Mouse (Mus musculus) hindbrain, postnatal 0 days (tissue): Measurements from ENCODE around the gene Ppfibp2. TPM values are rescaled to one million over a fixed set of nuclear protein-coding genes. Genes with fewer than 3 reads are reported as not detected.

Experiments used
- ATAC-seq: fragments of 200-750 bp; cut with Nextera tagmentation; 2 replicates; pipeline ENCODE4 v1.8.0; 2017; ENCODE audit warnings: mild to moderate bottlenecking, moderate TSS enrichment, moderate library complexity
- DNase-seq: peaks from one replicate; pipeline ENCODE4 v3.0.0-alpha.2; 2015; ENCODE audit warnings: low spot score
- H3K27ac ChIP-seq: fragments of 300-500 bp; sonication (generic); 2 replicates; pipeline ENCODE4 v1.5.1; 2014; ENCODE audit warnings: mild to moderate bottlenecking
- H3K27me3 ChIP-seq: fragments of 300-500 bp; sonication (generic); 2 replicates; pipeline ENCODE4 v1.6.1; 2014; ENCODE audit warnings: low read length, mixed read lengths; ENCODE audit not compliant: insufficient read depth
- H3K36me3 ChIP-seq: fragments of 300-500 bp; sonication (generic); 2 replicates; pipeline ENCODE4 v1.6.1; 2014; ENCODE audit warnings: low read length, mixed read lengths; ENCODE audit not compliant: insufficient read depth
- H3K4me1 ChIP-seq: fragments of 300-500 bp; sonication (generic); 2 replicates; pipeline ENCODE4 v1.6.1; 2014; ENCODE audit warnings: antibody characterized with exemption, low read length, mixed read lengths; ENCODE audit not compliant: insufficient read depth
- H3K4me2 ChIP-seq: fragments of 300-500 bp; sonication (generic); 2 replicates; pipeline ENCODE4 v1.6.1; 2014; ENCODE audit warnings: low read depth, mild to moderate bottlenecking, low read length, moderate library complexity, mixed read lengths
- H3K4me3 ChIP-seq: fragments of 300-500 bp; sonication (generic); 2 replicates; pipeline ENCODE4 v1.5.1; 2014; ENCODE audit warnings: low read length
- H3K9ac ChIP-seq: fragments of 300-500 bp; sonication (generic); replicated peaks from 2 replicates; pipeline ENCODE4 v1.6.1; 2014; ENCODE audit warnings: mild to moderate bottlenecking, low read length, moderate library complexity, mixed read lengths
- H3K9me3 ChIP-seq: fragments of 300-500 bp; sonication (generic); 2 replicates; pipeline ENCODE4 v1.6.1; 2016; ENCODE audit warnings: low read length, mixed read lengths
- CTCF ChIP-seq: IDR thresholded peaks from 2 replicates; pipeline ENCODE4 v1.5.1; 2016; ENCODE audit warnings: antibody characterized with exemption, control low read depth, low read depth
- WGBS: fragments of 180-500 bp; shearing (Covaris S2); extraction: QIAGEN DNeasy Blood & Tissue Kit; methylation state at CpG from one replicate; pipeline ENCODE4 v1.1.7; 2014; 5-methylcytosine and 5-hydroxymethylcytosine counted together
- polyA plus RNA-seq: library from polyadenylated mRNA; unstranded; fragments of >200 nt; fragmentation: Nextera tagmentation; extraction: Ambion mirVana; gene quantifications from 2 replicates; pipeline ENCODE4 v1.2.1, GENCODE M21; 2015
- total RNA-seq: library from RNA; depleted of rRNA; stranded (reverse); fragments of >200 nt; gene quantifications from 2 replicates; pipeline ENCODE4 v1.2.3, GENCODE M21; 2014

Ppfibp2 gene
- total and polyA plus RNA-seq, 2 experiments from 2014 or later: 2.3 to 3.4 TPM

- H3K4me1 ChIP-seq: no peaks in the 10 kb centered on the region
- ATAC-seq: no peak
- no peaks in the 10 kb centered on the region for H3K36me3 ChIP-seq
- no peak for TF ChIP-seq CTCF
- no peak overlapping the region for H3K4me3 ChIP-seq
- H3K9me3 ChIP-seq: no peaks in the 10 kb centered on the region
- H3K4me2 ChIP-seq: no peak overlapping the region
- no peak for DNase-seq
- WGBS: 71% methylated on average over 3 of the region's 3 CpGs
- H3K9ac ChIP-seq: no peak overlapping the region
- no peak overlapping the region for H3K27ac ChIP-seq
- H3K27me3 ChIP-seq: no peaks in the 10 kb centered on the region
Measured at GRCm38 (mm10) chr7:107624432-107624831, 29.4 kb downstream of the Ppfibp2 start.

- Histone ChIP-seq H3K27me3 (no peaks in the 10 kb centered on the region), H3K4me2 (no peak within 1 kb of the TSS), H3K4me1 (no peaks in the 10 kb centered on the region), H3K9ac (no peak within 1 kb of the TSS), H3K36me3 (no peaks in the 10 kb centered on the region), H3K9me3 (no peaks in the 10 kb centered on the region), H3K4me3 (no peak within 1 kb of the TSS), H3K27ac (no peak within 1 kb of the TSS)
- 83% methylated on average over 2 of the region's 2 CpGs for WGBS
- ATAC-seq (no peak), DNase-seq (no peak)
- TF ChIP-seq CTCF: no peak
Measured at GRCm38 (mm10) chr7:107625061-107625460, 30.1 kb downstream of the Ppfibp2 start, which contains the start of gene 5330417H12Rik. TSS of gene 5330417H12Rik (minus strand) at chr7:107625161.

GRCm38 (mm10) chr7:107625781-107626180 lies 30.8 kb downstream of the Ppfibp2 start:
- no peak for DNase-seq
- 85% methylated on average over 6 of the region's 6 CpGs for whole genome bisulfite sequencing
- ATAC-seq: no peak
- H3K27ac ChIP-seq: no peak overlapping the region
- no peaks in the 10 kb centered on the region for H3K9me3 ChIP-seq
- H3K36me3 ChIP-seq: no peaks in the 10 kb centered on the region
- H3K27me3 ChIP-seq: no peaks in the 10 kb centered on the region
- no peaks in the 10 kb centered on the region for H3K4me1 ChIP-seq
- no peak for TF ChIP-seq CTCF
- no peak overlapping the region for H3K4me3 ChIP-seq
- H3K9ac ChIP-seq: no peak overlapping the region
- no peak overlapping the region for H3K4me2 ChIP-seq

- Histone ChIP-seq H3K4me2 (no peak overlapping the region), H3K9ac (no peak overlapping the region)
Measured at GRCm38 (mm10) chr7:107628383-107628782, 33.4 kb downstream of the Ppfibp2 start.

GRCm38 (mm10) chr7:107633201-107633600 lies 38.2 kb downstream of the Ppfibp2 start:
- no peaks in the 10 kb centered on the region for H3K4me1 ChIP-seq
- no peak overlapping the region for H3K4me2 ChIP-seq
- no peaks in the 10 kb centered on the region for H3K9me3 ChIP-seq
- no peaks in the 10 kb centered on the region for H3K27me3 ChIP-seq
- DNase-seq (no peak), ATAC-seq (no peak)
- no peaks in the 10 kb centered on the region for H3K36me3 ChIP-seq
- no peak overlapping the region for H3K4me3 ChIP-seq
- TF ChIP-seq CTCF: no peak
- 94% methylated on average over 4 of the region's 4 CpGs for WGBS
- no peak overlapping the region for H3K27ac ChIP-seq
- H3K9ac ChIP-seq: no peak overlapping the region

More at GRCm38 (mm10) chr7:107628383-107628782, 33.4 kb downstream of the Ppfibp2 start:
- no peaks in the 10 kb centered on the region for H3K36me3 ChIP-seq
- no peaks in the 10 kb centered on the region for H3K27me3 ChIP-seq
- no peaks in the 10 kb centered on the region for H3K4me1 ChIP-seq
- TF ChIP-seq CTCF: no peak
- H3K4me3 ChIP-seq: no peak overlapping the region
- DNase-seq (no peak), ATAC-seq (no peak)
- H3K9me3 ChIP-seq: no peaks in the 10 kb centered on the region
- H3K27ac ChIP-seq: no peak overlapping the region

- no peak overlapping the region for H3K4me3 ChIP-seq
- H3K9me3 ChIP-seq: no peaks in the 10 kb centered on the region
- no peak overlapping the region for H3K4me2 ChIP-seq
- ATAC-seq (0 out of 2 replicates have a peak, but pooled peaks have one; percentile 58), DNase-seq (peak; percentile 42)
- H3K27ac ChIP-seq: no peak overlapping the region
- no peak overlapping the region for H3K9ac ChIP-seq
- WGBS: 58% methylated on average over 7 of the region's 7 CpGs
- no peaks in the 10 kb centered on the region for H3K27me3 ChIP-seq
- no peaks in the 10 kb centered on the region for H3K36me3 ChIP-seq
- TF ChIP-seq CTCF: no peak
- no peaks in the 10 kb centered on the region for H3K4me1 ChIP-seq
Measured at GRCm38 (mm10) chr7:107637398-107637797, 42.4 kb downstream of the Ppfibp2 start.

GRCm38 (mm10) chr7:107638026-107638425 lies 43.0 kb downstream of the Ppfibp2 start:
- no peaks in the 10 kb centered on the region for H3K36me3 ChIP-seq
- 90% methylated on average over 5 of the region's 5 CpGs for WGBS
- ATAC-seq (no peak), DNase-seq (no peak)
- no peaks in the 10 kb centered on the region for H3K27me3 ChIP-seq
- H3K4me3 ChIP-seq: no peak overlapping the region
- H3K4me2 ChIP-seq: no peak overlapping the region
- no peak overlapping the region for H3K27ac ChIP-seq
- no peaks in the 10 kb centered on the region for H3K9me3 ChIP-seq
- TF ChIP-seq CTCF: no peak
- H3K9ac ChIP-seq: no peak overlapping the region
- no peaks in the 10 kb centered on the region for H3K4me1 ChIP-seq
